Mouse (Mus musculus) midbrain, embryonic 11.5 days (tissue): ENCODE measurements around the gene Itga5. TPM values are rescaled to one million over a fixed set of nuclear protein-coding genes. Genes with fewer than 3 reads are reported as not detected.
"Not testable (repeated sequence)": the region's sequence is repeated elsewhere in the genome, so short reads cannot be mapped to it uniquely, and the experiment has no call there.

ENCODE experiments used
- ATAC-seq: fragments of 200-750 bp; cut with Nextera tagmentation; 2 replicates; pipeline ENCODE4 v1.8.0; 2017; ENCODE audit warnings: moderate TSS enrichment, moderate library complexity; ENCODE audit not compliant: low FRiP score
- DNase-seq: peaks from one replicate; pipeline ENCODE4 v3.0.0; 2015; ENCODE audit warnings: low spot score; ENCODE audit errors: missing footprints
- H3K27ac ChIP-seq: fragments of 300-500 bp; sonication (generic); 2 replicates; pipeline ENCODE4 v1.5.1; 2014; ENCODE audit warnings: low read depth, low read length
- H3K27me3 ChIP-seq: fragments of 300-500 bp; sonication (generic); 2 replicates; pipeline ENCODE4 v1.6.1; 2014; ENCODE audit warnings: mild to moderate bottlenecking, low read length, moderate library complexity, mixed read lengths; ENCODE audit not compliant: control insufficient read depth, insufficient read depth
- H3K36me3 ChIP-seq: fragments of 300-500 bp; sonication (generic); 2 replicates; pipeline ENCODE4 v1.6.1; 2014; ENCODE audit warnings: mild to moderate bottlenecking, low read length, moderate library complexity, mixed read lengths; ENCODE audit not compliant: control insufficient read depth, insufficient read depth
- H3K4me1 ChIP-seq: fragments of 300-500 bp; sonication (generic); 2 replicates; pipeline ENCODE4 v1.6.1; 2014; ENCODE audit warnings: low read length; ENCODE audit not compliant: control insufficient read depth, insufficient read depth
- H3K4me2 ChIP-seq: fragments of 300-500 bp; sonication (generic); 2 replicates; pipeline ENCODE4 v1.6.1; 2014; ENCODE audit warnings: mild to moderate bottlenecking, moderate library complexity
- H3K4me3 ChIP-seq: fragments of 300-500 bp; sonication (generic); 2 replicates; pipeline ENCODE4 v1.5.1; 2014; ENCODE audit warnings: low read depth, low read length
- H3K9ac ChIP-seq: fragments of 300-500 bp; sonication (generic); 2 replicates; pipeline ENCODE4 v1.6.1; 2014; ENCODE audit warnings: low read length
- H3K9me3 ChIP-seq: fragments of 300-500 bp; sonication (generic); 2 replicates; pipeline ENCODE4 v1.6.1; 2016; ENCODE audit warnings: low read length; ENCODE audit not compliant: control insufficient read depth
- WGBS: fragments of 180-500 bp; shearing (Covaris S2); extraction: QIAGEN DNeasy Blood & Tissue Kit; methylation state at CpG from one replicate; pipeline ENCODE4 v1.1.7; 2014; 5-methylcytosine and 5-hydroxymethylcytosine counted together
- polyA plus RNA-seq: library from polyadenylated mRNA; unstranded; fragments of >200 nt; fragmentation: Nextera tagmentation; extraction: Ambion mirVana; gene quantifications from 2 replicates; pipeline ENCODE4 v1.2.1, GENCODE M21; 2014

Gene Itga5
- polyA plus RNA-seq: 15.9 and 18.1 TPM in 2 replicates

- DNase-seq (peak; percentile 95), ATAC-seq (peak; percentile 83)
Observed at GRCm38 (mm10) chr15:103366376-103367149, at the start of gene Itga5. TSS of gene Itga5 (minus strand) at chr15:103366763.

DNA sequence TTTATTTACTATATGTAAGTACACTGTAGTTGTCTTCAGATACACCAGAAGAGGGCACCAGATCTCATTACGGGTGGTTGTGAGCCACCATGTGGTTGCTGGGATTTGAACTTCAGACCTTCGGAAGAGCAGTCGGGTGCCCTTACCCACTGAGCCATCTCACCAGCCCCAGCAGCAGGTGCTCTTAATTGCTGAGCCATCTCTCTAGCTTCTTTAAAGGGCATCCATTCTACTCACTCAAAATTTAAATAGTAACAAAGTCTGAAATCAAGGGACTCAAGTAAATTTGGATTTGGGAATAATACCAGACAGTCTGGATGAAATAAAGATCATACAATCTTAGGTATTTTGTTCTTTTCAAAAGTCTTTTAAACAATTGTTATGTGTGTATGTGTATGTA is 39.0 kb upstream of the Itga5 start:
- 83% methylated on average over 2 of the region's 3 CpGs for WGBS
- not testable (repeated sequence) for H3K9ac ChIP-seq, ATAC-seq, H3K36me3 ChIP-seq, DNase-seq, H3K9me3 ChIP-seq, H3K27me3 ChIP-seq, H3K4me2 ChIP-seq, H3K4me3 ChIP-seq, H3K27ac ChIP-seq, H3K4me1 ChIP-seq

More at GRCm38 (mm10) chr15:103366376-103367149, at the start of gene Itga5:
- under 1% methylated on average over 49 of the region's 51 CpGs for WGBS
- Histone ChIP-seq H3K36me3 (no peaks in the 10 kb centered on the region), H3K27me3 (no peaks in the 10 kb centered on the region), H3K9me3 (no peaks in the 10 kb centered on the region), H3K4me1 (peaks cover 17% of the 10 kb centered on the region), H3K4me2 (peak within 1 kb of the TSS; percentile 90), H3K9ac (peak within 1 kb of the TSS; percentile 91), H3K27ac (no peak within 1 kb of the TSS), H3K4me3 (peak within 1 kb of the TSS; percentile 69)

DNA sequence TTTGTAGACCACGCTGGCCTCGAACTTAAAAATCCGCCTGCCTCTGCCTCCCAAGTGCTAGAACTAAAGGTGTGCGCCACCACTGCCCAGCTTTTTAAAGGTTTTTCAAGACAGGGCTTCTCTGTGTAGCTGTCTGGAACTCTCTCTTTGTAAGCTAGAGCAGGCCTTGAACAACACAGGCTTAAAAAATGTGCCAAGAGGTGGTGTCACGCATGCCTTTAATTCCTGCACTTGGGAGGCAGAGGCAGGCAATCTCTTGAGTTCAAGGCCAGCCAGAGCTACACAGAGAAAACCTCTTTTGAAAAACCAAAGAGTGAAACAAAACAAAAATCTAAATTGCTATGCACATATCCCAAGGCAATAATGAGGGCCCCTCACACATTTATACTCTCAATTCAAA is 34.8 kb upstream of the Itga5 start:
- Histone ChIP-seq H3K9me3 (no peaks in the 10 kb centered on the region), H3K36me3 (no peaks in the 10 kb centered on the region), H3K4me1 (no peaks in the 10 kb centered on the region), H3K4me2 (no peak overlapping the region), H3K9ac (no peak overlapping the region), H3K27ac (no peak overlapping the region), H3K4me3 (no peak overlapping the region), H3K27me3 (no peaks in the 10 kb centered on the region)
- no peak for DNase-seq
- ATAC-seq: no peak
- WGBS: 90% methylated on average over 5 of the region's 5 CpGs

GRCm38 (mm10) chr15:103393577-103393976 is 27.0 kb upstream of the Itga5 start:
- no peak for ATAC-seq
- DNase-seq: no peak
- Histone ChIP-seq H3K36me3 (no peaks in the 10 kb centered on the region), H3K9me3 (no peaks in the 10 kb centered on the region), H3K9ac (no peak overlapping the region), H3K4me3 (no peak overlapping the region), H3K4me1 (no peaks in the 10 kb centered on the region), H3K27ac (no peak overlapping the region), H3K27me3 (no peaks in the 10 kb centered on the region), H3K4me2 (no peak overlapping the region)

DNA sequence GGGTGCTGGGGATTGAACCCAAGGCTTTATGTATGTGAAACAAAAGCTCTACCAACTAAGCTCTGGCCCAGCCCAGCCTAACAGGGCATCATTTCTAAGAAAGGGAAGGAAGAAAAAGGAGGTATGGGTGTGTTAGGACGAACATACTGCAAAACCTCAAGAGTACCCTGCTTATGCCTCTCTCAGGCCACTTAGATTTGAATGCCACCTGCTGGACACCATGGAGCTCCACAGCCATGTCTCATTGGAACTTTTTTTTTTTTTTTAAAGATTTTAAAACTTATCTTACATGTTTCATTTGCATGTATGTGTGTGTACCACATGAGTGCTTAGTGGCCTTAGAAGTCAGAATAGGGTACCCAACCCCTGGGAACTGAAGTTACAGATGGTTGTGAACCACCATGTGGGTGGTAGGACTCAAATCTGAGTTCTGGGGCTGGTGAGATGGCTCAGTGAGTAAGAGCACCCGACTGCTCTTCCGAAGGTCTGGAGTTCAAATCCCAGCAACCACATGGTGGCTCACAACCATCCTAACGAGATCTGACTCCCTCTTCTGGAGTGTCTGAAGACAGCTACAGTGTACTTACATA is 22.1 kb upstream of the Itga5 start:
- Histone ChIP-seq H3K36me3 (no peaks in the 10 kb centered on the region), H3K9ac (no peak overlapping the region), H3K4me2 (no peak overlapping the region), H3K9me3 (no peaks in the 10 kb centered on the region), H3K27me3 (no peaks in the 10 kb centered on the region), H3K4me3 (no peak overlapping the region), H3K4me1 (no peaks in the 10 kb centered on the region), H3K27ac (no peak overlapping the region)
- 55% methylated on average over 4 of the region's 4 CpGs for WGBS
- no peak for DNase-seq
- ATAC-seq: no peak

- DNase-seq (no peak), ATAC-seq (no peak)
- peaks cover 2% of the 10 kb centered on the region; the same call in 1 of the 2 replicates for H3K4me1 ChIP-seq
- H3K4me2 ChIP-seq: no peak overlapping the region
- H3K27ac ChIP-seq: no peak overlapping the region
- H3K36me3 ChIP-seq: no peaks in the 10 kb centered on the region
- H3K27me3 ChIP-seq: no peaks in the 10 kb centered on the region
- H3K9me3 ChIP-seq: no peaks in the 10 kb centered on the region
- no peak overlapping the region for H3K4me3 ChIP-seq
- 75% methylated on average over 7 of the region's 7 CpGs for WGBS
- H3K9ac ChIP-seq: no peak overlapping the region
Observed at GRCm38 (mm10) chr15:103383771-103384488, 17.4 kb upstream of the Itga5 start.

- no peaks in the 10 kb centered on the region for H3K27me3 ChIP-seq
- no peak overlapping the region for H3K9ac ChIP-seq
- 37% methylated on average over 5 of the region's 5 CpGs for WGBS
- H3K4me3 ChIP-seq: no peak overlapping the region
- no peak overlapping the region for H3K27ac ChIP-seq
- no peaks in the 10 kb centered on the region for H3K9me3 ChIP-seq
- DNase-seq: no peak
- no peaks in the 10 kb centered on the region for H3K36me3 ChIP-seq
- no peak for ATAC-seq
- no peak overlapping the region for H3K4me2 ChIP-seq
- peaks cover 2% of the 10 kb centered on the region; the same call in 1 of the 2 replicates for H3K4me1 ChIP-seq
Observed at GRCm38 (mm10) chr15:103382795-103383406, 16.3 kb upstream of the Itga5 start.

DNA sequence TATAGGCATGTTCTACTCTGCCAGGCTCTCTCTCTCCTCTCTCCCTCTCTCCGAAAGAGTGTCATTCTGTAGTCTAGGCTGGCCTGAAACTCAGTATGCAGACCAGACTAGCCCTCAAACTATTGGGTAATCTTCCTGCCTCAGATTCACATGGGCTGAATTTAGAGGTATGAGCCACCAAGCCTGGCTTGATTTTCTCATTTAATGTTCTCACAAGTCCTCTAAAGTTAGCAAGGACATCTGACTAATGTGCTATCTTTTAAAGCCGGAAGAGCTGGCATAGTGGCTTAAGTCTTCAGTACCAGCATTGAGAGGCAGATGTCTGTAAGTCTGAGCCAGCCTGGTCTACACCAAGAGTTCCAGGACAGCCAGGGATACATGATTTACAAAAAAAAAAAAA is 15.5 kb upstream of the Itga5 start:
- H3K4me2 ChIP-seq: no peak overlapping the region
- H3K27ac ChIP-seq: no peak overlapping the region
- H3K4me3 ChIP-seq: no peak overlapping the region
- DNase-seq (no peak), ATAC-seq (no peak)
- H3K9ac ChIP-seq: no peak overlapping the region
- no peaks in the 10 kb centered on the region for H3K36me3 ChIP-seq
- no peaks in the 10 kb centered on the region for H3K27me3 ChIP-seq
- no peaks in the 10 kb centered on the region for H3K9me3 ChIP-seq
- H3K4me1 ChIP-seq: peaks cover 2% of the 10 kb centered on the region; the same call in 1 of the 2 replicates
- 91% methylated on average over 2 of the region's 2 CpGs for WGBS
